Mouse (Mus musculus) frontal cortex, postnatal 10 days (tissue): ENCODE measurements around the gene Panx1.

Source experiments
- DNase-seq, 2 experiments: peaks; one replicate each; pipeline ENCODE4 v3.0.0; 2022; ENCODE audit warnings: low spot score in 2 of 2, mixed read lengths in 1 of 2

The Panx1 gene

DNA sequence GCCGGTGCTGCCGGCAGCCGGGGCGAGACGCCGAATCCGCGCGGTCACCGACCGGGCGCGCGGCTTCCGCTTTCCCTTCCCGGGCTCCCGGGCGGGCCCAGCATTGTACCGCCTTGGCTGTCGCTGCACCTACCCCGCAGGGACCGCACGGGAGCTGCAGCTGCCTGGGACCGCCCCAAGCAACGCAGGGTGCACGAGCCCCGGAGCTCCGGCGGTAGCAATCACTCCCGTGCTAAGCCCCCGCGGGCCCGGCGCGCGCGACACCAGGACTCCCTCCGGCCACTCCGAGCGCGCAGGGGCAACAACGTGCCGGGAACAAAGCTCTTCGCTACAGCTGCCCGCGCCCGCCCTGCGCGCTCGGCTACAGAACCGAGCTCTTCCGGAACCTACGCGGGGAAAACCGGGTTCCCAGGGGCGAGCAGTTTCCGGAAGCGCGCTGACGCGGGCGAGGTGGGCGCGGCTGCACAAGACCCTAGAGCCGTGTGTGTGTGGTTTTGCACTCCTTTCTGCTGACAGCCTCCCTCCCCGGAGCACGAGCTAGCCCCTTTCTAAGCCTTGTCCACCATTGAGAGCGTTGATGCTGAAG, at the start of gene Panx1:
Gene Panx1, minus strand, starts transcription at position 395 of the 586 bp plus-strand sequence.
- DNase-seq, result peak; percentile 47 to 73

DNA sequence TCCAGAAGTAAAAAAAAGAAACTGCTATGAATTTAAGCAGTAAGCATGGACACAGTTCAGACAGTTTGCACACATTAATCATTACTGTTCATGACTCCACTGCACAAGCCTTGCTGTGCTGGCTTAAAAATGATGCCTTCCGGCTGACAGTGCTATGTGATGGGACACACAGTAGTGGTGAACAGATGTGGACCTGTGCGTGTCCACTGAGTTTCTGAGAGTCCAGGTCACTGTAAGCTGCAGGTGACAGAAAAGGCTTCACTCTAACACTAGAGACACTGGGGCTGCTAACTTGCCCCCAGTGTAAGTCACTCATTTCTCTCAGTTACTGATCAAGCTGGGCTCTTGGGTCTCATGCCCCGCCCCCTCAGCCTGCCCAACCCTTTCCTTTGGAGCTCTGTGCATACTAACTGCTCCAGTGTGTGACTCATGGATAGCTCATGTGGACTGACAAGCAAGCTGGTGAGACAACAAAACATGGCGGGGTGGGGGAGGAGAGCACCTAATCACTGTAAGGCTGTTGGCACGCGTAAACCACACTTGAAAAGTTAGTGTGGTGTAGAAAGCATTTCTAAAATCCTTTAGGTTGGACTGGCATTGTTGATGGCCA, 23.5 kb upstream of the Panx1 start:
- no peak for DNase-seq

DNA sequence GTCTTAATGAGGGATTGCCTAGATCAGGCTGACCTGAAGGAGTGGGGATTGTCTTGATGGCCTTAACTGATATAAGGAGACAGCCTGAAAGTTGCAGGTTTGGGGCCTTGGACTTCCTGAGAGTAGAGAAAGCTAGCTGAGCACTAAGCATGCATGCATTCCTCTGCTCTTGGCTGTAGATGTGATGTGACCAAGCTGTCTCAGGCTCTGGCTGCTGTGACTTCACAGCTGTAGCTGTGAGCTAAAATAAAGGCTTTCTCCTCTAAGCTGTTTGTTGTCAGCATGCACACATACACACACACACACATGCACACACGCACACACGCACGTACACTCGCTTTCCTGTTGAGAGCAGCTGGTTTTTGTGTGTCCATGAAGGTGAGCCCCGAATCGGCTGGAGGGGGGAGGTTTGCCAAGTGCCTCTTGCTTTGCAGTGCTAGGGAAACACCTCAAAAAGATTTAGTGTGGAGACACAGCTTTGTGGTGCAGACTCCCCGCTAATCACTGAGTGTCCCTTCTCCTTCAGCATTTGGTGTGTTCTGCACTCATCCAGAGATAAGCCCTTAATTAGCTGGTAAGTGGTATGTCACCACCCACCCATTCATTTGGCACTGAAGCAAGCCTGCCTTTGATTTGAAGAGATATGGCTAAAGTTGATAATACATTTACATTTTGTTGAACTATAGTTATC, 22.9 kb upstream of the Panx1 start:
- DNase-seq, result no peak

GRCm38 (mm10) chr9:15064176-15064575, 18.9 kb upstream of the Panx1 start:
- DNase-seq, result no peak

DNA sequence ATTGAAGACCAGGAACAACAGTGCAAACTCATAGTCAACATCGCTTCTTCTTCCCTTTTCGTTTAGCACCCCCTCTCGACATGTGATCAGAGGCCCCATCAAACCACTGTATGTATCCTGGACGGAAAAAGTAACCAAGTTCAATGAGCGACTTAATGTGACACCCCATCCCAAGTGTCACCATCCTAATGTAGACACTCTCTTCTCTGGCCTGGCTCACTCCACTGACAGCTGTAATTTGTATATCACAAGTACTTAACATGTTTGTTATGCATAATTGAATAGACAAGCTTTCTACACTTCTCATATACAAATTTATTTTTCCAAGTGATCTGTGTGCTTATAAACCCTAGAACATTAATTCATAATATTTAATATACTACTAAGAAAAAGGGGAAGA, 15.6 kb upstream of the Panx1 start:
- no peak for DNase-seq

- no peak for DNase-seq
Observed at GRCm38 (mm10) chr9:15060026-15060425, 14.7 kb upstream of the Panx1 start.

- DNase-seq, result no peak
Observed at GRCm38 (mm10) chr9:15045740-15046139, 462 bp upstream of the Panx1 start.

GRCm38 (mm10) chr9:15044391-15045083, 741 bp downstream of the Panx1 start:
- DNase-seq, result no peak

GRCm38 (mm10) chr9:15041556-15041955, 3.7 kb downstream of the Panx1 start:
- no peak for DNase-seq

DNA sequence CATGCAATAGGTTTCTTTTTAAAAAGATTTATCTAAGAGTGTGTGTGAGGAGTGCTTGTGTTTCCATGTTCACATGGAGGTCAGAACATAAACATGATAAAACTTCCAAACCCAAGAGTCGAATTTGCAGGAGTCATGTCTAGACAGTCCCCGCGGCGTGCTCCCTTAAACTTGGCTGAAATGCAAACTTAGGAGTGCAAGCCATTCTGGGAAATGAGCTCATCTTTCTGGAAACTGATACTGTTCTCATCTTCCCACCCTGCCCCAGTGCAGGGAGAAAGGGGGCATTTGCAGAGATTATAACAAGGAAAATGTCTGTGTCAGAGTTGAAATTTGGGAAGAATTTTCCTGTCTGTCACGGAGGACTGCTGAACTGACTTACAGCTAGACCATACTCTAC, 5.4 kb downstream of the Panx1 start:
- DNase-seq, result no peak

DNA sequence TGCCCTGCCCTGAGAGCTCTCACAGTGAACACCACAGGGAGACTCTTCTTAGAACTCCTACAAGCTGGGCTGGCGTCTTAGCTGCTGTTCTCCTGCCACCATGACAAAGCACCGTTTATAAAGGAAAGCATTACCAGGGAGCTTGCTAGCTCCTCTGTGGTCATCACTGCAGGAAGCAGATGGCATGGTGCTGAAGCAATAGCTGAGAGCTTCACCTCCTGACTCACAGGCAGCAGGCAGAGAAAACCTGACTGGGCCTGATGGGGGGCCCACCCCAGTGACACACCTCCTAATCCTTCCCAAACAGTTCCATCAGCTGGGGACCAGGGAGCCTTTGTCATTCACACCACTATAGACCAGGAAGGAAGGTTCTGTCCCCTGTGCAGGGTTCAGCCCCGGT, 7.6 kb downstream of the Panx1 start:
- DNase-seq, result no peak

GRCm38 (mm10) chr9:15037237-15037636, 8.0 kb downstream of the Panx1 start:
- DNase-seq, result no peak

- no peak for DNase-seq
Observed at GRCm38 (mm10) chr9:15036807-15037206, 8.5 kb downstream of the Panx1 start.

DNA sequence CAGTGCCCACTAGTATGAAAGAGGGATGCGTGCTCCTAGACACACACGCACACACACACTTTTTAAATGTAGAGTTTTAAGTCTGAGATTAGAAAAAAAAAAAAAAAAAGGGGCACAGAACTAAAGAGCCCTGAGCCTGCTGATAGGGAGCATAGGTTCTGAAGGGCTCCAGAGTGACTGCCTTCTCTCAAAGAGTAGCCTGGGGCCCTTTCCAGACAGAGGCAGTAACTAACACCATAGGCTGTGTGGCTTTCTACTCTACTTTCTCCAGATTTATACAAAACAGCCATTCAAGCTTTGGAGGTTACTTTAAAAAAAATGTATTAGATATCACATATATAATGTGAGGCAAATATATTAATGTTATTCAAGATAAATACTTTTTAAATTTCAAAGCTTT, 8.9 kb downstream of the Panx1 start:
- no peak for DNase-seq

- no peak for DNase-seq
Observed at GRCm38 (mm10) chr9:15035979-15036378, 9.3 kb downstream of the Panx1 start.

DNA sequence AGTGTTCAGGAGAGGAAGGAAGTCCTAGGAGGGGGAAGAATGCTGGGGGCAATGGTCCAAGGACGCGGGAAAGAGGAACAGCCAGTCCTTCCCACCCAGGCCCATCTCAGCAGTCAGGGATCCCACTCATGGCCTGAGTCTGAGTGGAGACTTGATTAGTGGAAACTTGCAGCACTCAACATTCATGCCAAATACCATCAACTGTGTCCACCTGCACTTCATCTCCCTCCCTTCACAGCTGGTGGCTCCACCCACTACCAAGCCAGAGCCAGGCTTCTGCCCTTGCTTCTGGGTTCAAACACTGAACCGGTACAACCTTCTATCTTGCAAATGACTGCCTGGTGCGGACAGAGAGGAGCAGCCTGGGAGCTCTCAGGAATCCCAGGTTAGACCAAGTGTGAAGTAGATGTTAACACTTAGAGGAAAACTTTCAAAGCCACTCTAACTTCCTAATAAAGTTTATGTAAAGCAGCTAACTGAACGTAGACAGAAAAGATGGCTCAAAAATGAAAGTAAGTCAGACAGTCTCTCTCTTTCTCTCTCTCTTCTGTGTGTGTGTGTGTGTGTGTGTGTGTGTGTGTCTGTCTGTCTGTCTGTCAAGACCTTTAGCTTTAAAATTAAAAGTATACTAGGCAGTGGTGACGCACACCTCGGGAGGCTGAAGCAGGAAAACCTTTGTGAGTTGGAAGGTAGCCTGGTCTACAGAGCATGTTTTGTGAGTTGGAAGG, 10.6 kb downstream of the Panx1 start:
- no peak for DNase-seq

DNA sequence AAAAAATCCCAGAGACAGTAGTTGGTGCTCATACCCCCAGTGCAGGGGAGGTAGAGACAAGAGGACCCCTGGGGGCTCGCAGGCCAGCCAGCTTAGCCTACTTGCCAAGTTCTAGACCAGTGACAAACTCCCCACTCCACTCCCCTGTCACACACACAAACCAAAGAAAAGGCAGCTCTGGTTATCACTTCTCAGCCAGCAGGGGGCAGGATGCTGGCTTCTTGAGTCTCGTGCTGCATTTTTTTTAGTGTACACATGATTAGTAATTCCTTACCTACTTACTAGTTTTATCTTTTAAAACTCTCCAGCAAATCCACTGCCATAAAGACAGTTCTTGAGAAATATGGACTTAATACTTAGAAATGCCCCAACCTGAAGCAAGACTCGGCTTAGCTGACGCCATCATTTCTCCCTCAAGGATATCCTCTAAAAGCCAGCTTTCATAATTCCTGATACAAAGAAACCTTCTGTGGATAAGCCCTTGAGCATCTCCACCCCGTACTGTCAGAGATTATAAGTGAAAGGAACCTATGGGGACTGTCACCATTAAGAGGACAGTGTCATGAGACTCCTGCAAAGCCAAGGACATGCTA, 11.6 kb downstream of the Panx1 start:
- DNase-seq, result no peak

DNA sequence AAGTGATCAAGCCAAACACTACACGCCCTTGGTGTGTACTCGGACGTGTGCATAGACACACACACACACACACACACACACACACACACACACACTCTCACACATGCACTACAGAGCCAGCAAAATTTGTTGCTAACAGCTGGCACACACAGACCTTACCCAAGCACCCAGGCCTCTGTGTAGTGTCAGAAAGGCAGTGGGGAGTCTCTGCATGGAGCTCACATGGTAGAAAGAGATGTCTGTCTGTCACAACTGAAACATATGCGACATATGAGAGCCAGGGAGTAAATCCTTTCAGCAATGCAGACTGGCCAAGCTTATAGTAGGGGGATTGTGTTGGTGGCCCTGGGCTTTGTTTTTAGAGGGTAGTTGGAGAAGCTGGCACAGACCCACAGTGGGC, 12.5 kb downstream of the Panx1 start:
- DNase-seq, result no peak

- DNase-seq, result no peak
Observed at GRCm38 (mm10) chr9:15030771-15031170, 14.5 kb downstream of the Panx1 start.

DNA sequence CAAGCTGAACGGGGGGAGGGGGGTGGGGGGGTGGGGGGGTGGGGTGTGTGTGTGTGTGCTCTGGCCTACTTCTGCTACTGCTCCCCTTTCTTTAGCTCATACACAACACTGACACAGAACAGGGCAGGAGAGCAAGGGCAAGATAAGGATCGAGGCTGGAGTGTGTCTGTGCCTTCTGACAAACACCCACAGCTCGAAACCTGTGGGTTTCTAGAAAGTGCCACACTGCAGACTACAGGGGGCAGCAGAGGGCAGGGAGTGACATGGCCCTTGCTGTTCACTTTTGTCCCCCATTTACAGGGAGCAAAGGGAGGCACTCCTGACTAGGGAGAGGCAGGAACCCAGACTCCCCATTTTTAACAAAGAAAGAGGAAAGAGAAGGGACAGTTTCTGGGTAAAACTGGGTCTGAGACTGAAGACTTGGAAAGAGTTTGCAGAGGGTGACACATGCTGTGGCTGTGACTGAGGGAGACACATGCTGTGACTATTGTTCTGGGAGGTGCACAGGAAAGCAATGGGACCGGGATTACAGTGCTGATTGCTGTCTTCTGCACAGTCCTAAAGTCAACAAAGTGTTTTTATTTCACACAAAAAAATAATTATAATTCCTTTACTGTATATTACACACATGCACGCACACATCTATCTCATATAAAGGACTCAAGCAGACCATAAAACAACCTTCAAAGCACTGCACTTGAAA, 16.1 kb downstream of the Panx1 start:
- no peak for DNase-seq

- no peak for DNase-seq
Observed at GRCm38 (mm10) chr9:15027725-15028124, 17.6 kb downstream of the Panx1 start.
